Mouse (Mus musculus) thymus, postnatal 10 days (tissue): ENCODE results near the gene Camp.

Source experiments
- DNase-seq, 2 experiments: peaks; one replicate each; pipeline ENCODE4 v3.0.0; 2021; ENCODE audit warnings: low spot score in 2 of 2

Gene Camp

GRCm38 (mm10) chr9:109849312-109849758 is at the start of gene Camp:
Gene Camp, minus strand, starts transcription at chr9:109849617.
- DNase-seq: no peak

GRCm38 (mm10) chr9:109898027-109898426 is 48.6 kb upstream of the Camp start:
- no peak for DNase-seq

- DNase-seq: no peak
Measured at GRCm38 (mm10) chr9:109896253-109897150, 47.1 kb upstream of the Camp start.

- no peak for DNase-seq
Measured at GRCm38 (mm10) chr9:109895593-109895992, 46.2 kb upstream of the Camp start.

GRCm38 (mm10) chr9:109894413-109895090 is 45.1 kb upstream of the Camp start:
- peak; percentile 34 to 58 for DNase-seq

GRCm38 (mm10) chr9:109892651-109893250 is 43.3 kb upstream of the Camp start:
- peak; percentile 40 to 77 for DNase-seq

GRCm38 (mm10) chr9:109891501-109891900 is 42.1 kb upstream of the Camp start:
- DNase-seq: no peak

- DNase-seq: no peak
Measured at GRCm38 (mm10) chr9:109887321-109887720, 37.9 kb upstream of the Camp start.

- no peak for DNase-seq
Measured at GRCm38 (mm10) chr9:109886259-109886658, 36.8 kb upstream of the Camp start.

- no peak for DNase-seq
Measured at GRCm38 (mm10) chr9:109879305-109879704, 29.9 kb upstream of the Camp start.

GRCm38 (mm10) chr9:109877666-109878065 is 28.2 kb upstream of the Camp start:
- DNase-seq: no peak

GRCm38 (mm10) chr9:109876756-109877155 is 27.3 kb upstream of the Camp start:
- no peak for DNase-seq

GRCm38 (mm10) chr9:109875695-109876601 is 26.5 kb upstream of the Camp start:
- DNase-seq: peak; percentile 41 to 55

- peak; percentile 94 to 97 for DNase-seq
Measured at GRCm38 (mm10) chr9:109874797-109875691, 25.6 kb upstream of the Camp start, which contains the start of gene Cdc25a. Gene Cdc25a, plus strand, starts transcription at chr9:109875579.

- no peak for DNase-seq
Measured at GRCm38 (mm10) chr9:109870983-109871572, 21.7 kb upstream of the Camp start.

GRCm38 (mm10) chr9:109866218-109866617 is 16.8 kb upstream of the Camp start:
- no peak for DNase-seq

- no peak for DNase-seq
Measured at GRCm38 (mm10) chr9:109863085-109863484, 13.7 kb upstream of the Camp start.

- peak; percentile 58 to 88 for DNase-seq
Measured at GRCm38 (mm10) chr9:109862397-109863044, 13.1 kb upstream of the Camp start.

GRCm38 (mm10) chr9:109855947-109856346 is 6.5 kb upstream of the Camp start:
- no peak for DNase-seq
